Mouse (Mus musculus) left cerebral cortex, adult 18-20 months (tissue): ENCODE measurements around the gene Rbbp5. TPM values are rescaled to one million over a fixed set of nuclear protein-coding genes. Genes with fewer than 3 reads are reported as not detected.
"Not testable (repeated sequence)": the region's sequence is repeated elsewhere in the genome, so short reads cannot be mapped to it uniquely, and the experiment has no call there.

ENCODE experiments used
- DNase-seq, 2 experiments: peaks; one replicate each; pipeline ENCODE4 v3.0.0; 2021 to 2022; ENCODE audit warnings: low spot score in 2 of 2, mixed read lengths in 1 of 2
- long read RNA-seq, 2 experiments: library from polyadenylated mRNA; stranded (forward); transcript quantifications; one replicate each; pipeline ENCODE4 v2.0.0; 2021
- total RNA-seq, 2 experiments: library from RNA; stranded (reverse); gene quantifications; 2 replicates each; pipeline ENCODE4 v1.2.3; 2021

The Rbbp5 gene
- 10 to 100 TPM; 59.5 to 61.4 TPM for total RNA-seq
- long read RNA-seq, experiment 1, partial matches to known transcripts: 4 of 26 reads
- long read RNA-seq, experiment 1, other reads (novel, unspliced or antisense): 14 of 26 reads
- long read RNA-seq, experiment 2, partial matches to known transcripts: 1 of 16 reads
- long read RNA-seq, experiment 2, other reads (novel, unspliced or antisense): 7 of 16 reads

DNA sequence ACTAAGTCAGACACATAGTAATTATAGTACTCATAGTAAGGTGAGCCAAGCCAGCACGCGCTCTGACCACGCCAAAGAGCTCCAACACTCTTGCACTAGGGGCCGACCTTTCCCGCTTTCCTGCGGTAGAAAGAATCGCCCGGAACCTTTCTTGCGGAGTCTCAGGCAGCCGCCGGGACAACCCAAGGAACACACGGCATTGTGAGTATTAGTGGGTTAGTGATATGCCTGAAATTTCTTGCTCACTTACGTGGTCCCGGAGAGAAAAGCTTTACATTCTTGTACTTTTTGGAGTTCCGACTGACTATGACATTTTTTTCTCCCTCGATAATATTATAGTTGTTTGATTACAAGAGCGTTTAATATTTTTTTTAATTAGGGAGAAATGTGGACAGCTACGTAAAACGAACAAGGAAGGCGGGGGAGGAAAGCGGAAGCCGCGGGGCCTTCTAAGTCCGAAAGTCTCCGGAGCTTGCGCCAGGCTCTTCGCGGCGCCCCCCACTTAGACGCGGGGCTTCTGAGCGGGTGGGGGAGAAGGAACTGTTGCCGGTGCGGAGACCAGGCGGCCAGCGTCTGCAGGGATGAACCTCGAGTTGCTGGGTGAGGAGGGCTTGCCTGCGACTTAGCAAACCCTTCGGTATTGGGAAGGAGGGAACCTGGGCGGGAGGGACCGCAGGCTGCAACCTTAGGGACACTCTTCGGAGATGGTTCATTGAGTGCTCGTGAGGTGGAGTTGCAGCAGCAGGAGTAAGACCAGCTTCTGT is at the start of gene Rbbp5:
Gene Rbbp5, plus strand, starts transcription at position 438 of the 764 bp plus-strand sequence.
- DNase-seq: peak; percentile 82 to 84

DNA sequence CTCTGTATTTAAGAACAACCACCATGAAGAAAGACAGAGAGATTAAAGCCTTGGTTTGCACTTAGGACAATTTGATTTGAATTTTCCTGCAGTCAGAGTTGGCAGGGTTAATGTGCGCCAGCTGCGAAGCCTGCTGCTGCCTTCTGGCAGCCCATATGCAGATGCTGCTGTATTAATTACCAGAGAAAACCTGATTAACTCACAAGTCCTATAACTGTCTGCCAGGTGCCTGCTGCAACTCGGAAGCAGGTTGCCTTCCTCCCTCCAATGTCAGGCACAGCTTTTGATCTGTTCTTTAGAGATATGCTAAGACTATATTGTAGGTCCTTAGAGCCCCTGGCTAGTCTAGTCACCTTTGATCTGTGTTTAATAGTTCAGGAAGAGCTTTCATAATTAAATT is 46.3 kb upstream of the Rbbp5 start:
- DNase-seq: no peak

DNA sequence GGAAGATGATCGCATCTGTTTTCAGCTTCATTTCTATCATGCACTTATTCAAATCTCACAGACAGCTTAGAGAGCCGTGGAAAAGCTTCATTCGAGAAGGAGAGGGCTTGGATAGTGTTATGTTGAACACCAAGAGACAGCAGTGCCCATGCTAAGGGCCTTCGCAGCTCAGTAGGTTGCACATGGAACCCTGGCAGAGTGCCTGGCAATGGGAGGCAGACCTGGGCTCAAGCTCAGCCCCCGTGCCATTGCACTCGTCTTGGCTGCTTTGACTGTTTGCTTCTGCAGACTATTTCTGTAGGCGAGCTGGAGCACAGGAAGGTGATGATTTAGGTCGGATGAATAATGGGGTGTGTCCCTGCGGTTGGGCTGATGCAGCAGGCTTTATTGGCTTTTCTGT is 45.4 kb upstream of the Rbbp5 start:
- DNase-seq: peak; percentile 25 to 51

DNA sequence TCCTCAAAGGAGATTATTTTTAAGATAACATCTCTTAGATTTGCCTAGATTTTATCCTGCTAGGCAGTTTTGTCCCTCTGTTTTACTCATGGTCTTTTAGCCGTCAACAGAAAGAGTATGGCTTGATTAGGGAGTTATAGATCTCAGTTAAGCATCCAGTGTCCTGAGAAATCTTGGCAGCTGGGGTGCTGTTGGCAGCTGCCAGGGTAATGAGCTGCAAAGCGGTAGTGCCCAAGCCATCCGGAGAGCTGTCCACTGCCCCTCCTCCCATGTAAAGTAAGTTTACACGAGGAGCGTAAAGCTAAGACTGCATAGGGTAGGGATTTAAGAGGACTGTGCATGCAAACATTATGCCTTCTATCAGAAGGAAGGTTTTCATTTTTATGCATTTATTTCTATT is 43.8 kb upstream of the Rbbp5 start:
- DNase-seq: no peak

DNA sequence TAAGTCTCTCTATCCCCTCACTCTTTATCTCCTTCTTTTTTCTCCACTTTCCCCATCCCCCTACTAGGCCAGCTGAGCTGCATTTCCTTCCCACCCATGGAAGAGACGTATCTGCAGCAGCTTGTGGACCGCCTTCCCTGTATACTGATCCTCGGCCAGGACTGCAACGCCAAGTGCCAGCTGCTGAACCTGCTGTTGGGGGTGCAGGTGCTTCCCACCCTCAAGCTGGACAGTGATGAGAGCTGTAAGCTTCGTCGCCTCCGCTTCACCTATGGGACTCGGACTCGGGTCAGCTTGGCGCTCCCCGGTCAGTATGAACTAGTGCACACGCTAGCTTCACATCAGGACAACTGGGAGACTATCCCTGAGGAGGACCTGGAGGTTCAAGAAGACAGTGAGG is 43.1 kb upstream of the Rbbp5 start:
- no peak for DNase-seq

DNA sequence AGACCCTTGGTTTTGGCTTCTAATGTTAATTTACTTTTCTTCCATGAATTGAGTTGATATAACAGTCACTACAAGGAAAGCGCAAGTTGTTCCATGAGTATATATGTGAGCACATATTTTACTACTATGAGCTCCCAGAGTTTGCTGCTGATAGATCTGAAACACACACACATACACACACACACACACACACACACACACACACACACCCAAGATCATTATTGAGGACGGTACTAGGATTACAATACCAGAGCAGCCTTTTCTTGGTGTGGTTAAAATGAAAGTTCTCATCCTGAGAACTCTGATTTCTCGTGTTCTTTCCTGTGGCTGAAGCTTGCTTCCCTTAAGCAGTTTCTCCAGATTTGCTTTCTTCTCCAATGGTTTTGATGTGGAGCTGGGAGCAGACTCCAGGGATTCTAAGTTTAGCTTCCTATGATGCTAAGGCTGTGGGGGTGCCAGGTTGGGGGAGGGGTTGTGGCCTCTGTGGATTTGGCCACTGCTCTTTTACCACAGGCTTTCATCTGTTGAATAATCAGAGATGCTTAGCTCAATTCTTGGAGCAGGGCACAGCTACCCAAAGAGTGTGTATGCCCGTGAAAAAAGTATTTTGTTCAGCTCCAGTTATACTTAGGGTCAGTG is 40.7 kb upstream of the Rbbp5 start:
- DNase-seq: no peak

DNA sequence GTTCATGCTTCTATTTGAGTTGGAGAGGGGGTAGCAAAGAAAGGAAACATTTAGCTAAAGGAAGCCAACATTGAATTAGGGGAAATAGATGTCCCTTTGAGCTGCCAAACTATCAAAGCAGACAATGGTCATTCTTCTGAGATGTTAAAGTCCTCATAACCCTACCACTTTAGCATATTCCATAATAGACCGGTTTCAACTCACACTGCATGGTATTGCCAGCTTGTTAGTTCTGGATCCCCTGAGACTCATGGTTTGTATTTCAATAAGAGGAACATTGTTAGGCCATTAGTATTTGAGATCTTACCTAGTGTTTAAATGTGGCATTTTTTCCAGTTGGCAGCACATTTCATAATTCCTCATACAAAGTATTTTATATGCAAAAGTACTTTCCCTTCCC is 40.2 kb upstream of the Rbbp5 start:
- no peak for DNase-seq

DNA sequence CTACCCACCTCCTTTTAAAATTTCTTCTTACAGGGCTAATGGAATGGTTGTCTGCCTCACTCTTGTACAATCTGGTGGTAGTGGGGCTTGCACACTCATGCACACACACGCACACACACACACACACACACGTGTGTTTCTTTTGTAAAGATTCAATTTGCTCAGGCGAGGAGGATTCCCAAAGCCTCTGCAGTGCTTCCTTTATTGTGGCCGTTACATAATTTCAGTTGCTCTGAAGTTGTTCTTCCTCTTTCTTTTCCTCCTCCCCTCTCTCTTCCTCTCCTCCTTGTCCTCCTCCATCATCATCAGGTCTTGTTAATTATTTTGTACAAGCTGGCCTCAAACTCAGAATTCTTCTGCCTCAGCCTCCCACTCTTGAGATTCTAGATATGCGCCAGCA is 39.8 kb upstream of the Rbbp5 start:
- no peak for DNase-seq

DNA sequence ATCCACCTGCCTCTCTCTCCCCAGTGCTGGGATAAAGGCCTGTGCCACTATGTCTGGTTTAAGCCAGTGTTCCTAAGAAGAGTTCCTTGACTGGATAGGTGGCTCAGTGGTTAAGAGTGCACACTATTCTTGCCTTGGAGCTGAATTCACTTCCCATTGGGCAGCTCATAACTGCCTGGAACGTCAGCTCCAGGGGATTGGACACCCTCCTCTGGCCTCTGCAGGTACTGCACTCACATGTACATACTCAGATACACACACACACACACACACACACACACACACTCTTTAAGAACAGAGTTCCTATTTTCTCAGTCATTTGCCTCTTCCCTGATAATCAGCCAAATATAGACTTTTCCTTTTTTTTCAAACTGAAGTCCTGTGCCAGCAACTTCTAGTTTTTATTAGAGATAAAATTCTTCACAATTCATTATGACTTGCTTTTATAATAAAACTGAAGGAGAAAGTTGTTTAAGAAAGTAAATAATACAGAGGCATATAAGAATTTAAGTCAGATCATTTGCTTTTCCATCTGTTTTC is 36.2 kb upstream of the Rbbp5 start:
- DNase-seq: no peak

DNA sequence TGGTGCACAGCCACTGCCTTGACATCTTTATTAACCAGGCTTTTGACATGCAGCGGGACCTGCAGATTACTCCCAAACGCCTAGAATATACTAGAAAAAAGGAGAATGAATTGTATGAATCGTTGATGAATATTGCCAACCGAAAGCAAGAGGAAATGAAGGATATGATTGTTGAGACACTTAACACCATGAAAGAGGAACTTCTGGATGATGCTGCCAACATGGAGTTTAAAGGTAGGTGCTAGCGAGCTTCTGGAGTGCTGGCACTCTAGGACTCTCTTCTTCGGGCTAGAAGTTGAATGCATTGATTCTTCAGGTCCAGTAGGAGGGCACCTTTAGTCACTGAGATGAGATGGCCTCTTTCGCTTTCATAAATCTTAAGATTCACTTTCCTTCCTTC is 27.4 kb upstream of the Rbbp5 start:
- DNase-seq: no peak

DNA sequence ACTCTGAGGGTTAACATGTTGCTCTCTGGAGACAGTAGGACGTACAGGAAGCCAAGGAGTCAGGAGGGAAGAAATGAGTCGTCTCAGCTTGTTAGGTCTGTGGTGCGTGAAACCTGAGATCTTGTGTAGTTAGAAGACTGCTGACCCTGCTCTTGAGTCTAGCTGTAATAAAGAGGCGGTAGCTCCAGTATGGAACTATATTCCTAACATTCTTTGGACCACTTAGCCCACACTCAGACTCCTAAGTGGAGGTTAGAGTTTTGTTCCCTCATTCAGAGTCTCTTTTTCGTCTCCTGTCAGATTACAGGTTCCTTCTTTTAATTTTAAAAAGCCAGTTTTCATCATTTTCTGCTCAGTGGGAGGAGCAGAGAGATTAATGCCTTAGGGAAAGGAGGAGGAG is 12.5 kb upstream of the Rbbp5 start:
- DNase-seq: no peak

DNA sequence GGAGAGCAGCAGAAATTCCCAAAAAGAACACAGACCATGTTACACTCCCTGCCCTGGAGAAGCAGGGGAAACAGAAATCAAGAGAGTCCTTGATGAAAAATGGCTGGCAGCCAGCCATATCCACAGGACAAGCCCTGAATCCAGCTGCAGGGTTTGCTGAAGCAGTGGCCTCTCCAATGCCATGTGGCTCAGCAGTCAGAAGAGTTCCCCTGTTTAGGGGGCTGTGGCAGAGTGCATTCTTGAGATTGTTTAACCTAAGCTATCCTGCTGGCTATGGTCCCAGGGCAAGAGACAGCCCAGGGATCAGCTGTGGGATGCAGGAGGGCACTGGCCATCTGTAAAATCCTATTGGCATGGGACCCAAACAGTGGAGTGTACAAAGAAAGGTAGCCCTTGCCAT is 8.2 kb upstream of the Rbbp5 start:
- no peak for DNase-seq

DNA sequence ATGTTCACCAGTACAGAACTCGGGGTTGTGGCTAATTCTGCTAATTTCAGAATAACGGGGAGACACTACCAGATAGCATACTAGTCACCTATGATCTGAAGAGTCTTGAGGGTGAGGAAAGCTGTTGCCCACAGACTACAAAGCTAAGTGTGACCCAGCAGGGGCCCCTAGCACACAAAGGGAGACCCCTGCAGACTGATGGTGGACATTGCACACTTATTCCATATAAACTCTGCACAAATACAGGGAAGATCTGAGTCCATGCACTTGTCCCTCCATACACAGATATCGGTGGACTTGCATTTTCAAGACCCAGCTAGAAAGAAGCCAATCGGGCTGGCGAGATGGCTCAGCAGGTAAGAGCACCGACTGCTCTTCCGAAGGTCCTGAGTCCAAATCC is 7.6 kb upstream of the Rbbp5 start:
- no peak for DNase-seq

DNA sequence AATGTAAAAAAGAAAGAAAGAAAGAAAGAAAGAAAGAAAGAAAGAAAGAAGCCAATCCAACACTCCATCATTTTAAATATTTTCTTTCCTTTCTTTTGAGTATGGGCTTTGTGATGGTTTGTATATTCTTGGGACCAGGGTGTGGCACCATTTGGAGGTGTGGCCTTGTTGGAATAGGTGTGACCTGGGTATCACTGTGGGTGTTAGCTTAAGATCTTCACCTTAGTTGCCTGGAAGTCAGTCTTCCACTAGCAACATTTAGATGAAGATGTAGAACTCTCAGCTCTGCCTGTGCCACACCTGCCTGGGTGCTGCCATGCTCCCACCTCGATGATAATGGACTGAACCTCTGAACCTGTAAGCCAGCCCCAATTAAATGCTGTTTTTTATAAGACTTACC is 7.1 kb upstream of the Rbbp5 start:
- DNase-seq: not testable (repeated sequence)

DNA sequence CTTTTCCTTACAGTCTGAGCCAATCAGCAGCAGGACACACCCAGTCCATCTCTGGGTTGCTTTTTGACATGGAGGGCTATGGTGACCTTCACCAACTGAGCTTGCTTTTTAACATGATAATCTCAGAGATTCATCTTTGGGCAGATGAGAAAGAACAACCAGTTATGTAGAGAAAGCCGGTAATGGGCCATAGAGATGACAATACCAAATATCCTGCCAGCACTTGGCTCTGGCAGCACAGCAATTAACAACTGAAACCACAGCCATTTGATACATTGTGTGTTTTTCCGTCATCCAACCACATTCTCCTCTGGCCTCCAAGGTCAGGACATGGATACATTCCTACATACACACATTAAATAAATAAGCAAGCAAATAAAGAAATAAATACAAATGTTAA is 6.1 kb upstream of the Rbbp5 start:
- DNase-seq: no peak

DNA sequence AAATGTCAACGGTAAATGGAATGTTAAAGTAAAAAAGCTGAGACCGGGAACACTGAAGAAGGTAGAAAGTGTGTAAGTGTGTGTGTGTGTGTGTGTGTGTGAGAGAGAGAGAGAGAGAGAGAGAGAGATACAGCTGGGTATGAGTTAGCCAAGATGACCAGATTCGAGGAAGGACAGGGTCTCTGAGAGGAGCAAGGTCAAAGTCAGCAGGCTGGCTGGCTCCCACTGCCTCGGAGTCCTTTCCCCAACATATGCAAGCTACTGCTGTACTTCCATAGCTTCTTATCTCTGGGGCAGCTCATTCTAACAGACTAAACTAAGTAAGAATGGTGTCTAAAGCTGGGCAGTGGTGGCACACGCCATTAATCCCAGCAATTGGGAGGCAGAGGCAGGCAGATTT is 5.7 kb upstream of the Rbbp5 start:
- no peak for DNase-seq

DNA sequence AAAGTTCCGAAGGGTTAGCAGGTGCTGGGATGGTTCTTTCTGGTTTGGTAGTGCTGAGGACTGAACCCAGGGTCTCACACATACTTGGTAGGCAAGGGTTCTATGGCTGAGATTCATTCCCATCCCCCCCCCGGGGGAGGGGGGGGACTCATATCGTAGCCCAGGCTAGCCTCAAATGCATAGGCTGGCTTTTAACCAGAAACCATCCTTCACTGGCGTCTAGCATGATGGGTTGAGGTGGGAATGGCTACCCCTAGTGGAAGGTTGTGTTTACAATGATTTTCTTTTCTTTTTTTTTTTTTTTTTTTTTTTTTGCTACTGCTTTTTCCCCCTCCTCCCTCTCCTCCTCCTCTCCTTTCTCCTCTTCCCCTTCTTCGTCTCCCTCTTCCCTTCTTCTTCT is 4.6 kb upstream of the Rbbp5 start:
- DNase-seq: no peak

DNA sequence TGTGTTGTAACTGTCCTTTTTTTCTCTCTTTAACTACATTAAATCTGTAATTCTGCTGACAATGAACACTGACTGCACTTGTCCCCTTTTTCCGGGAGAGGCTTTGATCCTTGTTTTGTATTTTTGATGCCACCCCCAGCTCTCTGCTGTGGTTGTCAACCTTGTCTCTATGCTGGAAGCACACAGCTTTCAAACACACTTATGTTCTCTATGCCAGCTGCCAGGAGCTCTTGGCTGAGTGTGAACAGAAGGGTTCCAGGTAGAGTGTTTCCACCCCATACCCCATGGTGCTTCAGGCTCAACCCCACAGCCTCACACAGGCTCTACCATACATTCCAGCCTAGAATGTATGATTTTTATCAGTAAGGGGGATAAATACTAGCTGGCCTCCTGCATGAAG is 2.7 kb upstream of the Rbbp5 start:
- DNase-seq: no peak

DNA sequence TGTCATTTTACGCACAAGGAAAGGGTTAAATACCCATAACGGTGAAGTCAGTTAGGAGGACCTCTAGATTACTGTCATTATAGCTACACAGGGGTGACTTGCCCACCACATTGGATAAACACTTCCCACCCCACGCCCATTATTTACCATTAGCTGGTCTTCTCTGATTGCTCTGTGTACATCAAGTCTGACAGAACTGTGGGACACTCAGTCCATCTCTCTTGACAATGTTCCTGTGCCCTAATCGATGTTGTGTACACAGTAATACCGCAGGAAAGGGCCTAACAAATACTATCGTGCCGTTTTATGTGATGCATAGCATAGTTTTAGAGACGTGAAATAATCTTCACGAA is 614 bp upstream of the Rbbp5 start:
- DNase-seq: peak in 1 of 2 experiments; percentile 15

DNA sequence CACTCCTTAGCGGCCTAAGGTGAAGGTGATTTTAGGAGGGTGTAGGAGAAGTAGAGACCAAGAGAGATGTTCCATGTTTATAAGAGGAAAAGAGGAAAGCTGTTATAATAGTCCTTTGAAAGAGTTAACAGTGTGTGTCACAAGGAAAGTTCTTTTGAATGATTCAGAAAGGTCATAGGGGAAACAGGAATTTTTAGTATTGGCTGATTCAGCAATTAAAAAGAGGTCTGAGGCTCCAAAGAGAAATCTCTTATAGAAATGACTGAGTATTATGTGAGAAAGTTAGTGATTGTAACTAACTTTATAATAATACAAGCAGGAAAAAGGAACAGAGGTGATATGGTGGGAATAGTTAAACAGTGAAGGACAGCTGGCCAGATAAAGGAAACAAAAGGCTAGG is 2.3 kb downstream of the Rbbp5 start:
- no peak for DNase-seq

DNA sequence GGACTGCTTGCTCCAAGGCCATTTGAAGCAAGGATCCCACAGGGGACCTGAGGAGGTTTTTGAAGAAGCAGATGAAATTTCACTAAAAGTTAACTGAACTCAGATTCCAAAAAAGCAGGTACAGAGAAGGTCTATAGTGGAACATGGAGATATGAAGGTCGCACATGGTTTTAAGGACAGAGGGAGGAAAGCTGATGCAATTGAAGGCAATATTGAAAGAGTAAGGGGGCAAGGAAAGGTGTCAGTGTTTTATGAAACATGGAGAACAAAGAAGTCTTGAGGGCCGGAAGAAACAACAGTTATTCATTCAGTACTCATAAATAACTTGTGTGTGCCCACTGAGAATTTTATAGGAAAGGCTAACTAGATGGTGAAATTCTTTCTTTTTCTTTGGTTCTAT is 4.5 kb downstream of the Rbbp5 start:
- no peak for DNase-seq

DNA sequence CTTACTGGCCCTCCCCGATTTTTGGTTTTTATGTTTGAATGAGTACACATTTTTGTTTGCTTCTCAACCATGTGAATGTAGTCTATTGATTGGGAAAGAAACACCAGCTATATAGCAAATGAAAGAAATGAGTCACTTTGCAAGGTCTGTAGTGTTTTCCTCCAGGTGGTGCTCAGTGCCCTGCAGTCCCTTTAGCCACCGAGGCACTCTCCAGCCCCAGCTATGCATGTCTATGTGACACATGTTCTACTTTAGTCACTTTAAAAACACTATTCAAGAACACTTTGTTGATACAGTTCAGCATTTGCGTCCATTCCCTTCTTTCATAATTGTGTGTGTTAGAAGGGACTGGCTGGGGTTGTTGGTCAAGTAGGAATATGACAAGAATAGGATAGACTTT is 6.1 kb downstream of the Rbbp5 start:
- no peak for DNase-seq

DNA sequence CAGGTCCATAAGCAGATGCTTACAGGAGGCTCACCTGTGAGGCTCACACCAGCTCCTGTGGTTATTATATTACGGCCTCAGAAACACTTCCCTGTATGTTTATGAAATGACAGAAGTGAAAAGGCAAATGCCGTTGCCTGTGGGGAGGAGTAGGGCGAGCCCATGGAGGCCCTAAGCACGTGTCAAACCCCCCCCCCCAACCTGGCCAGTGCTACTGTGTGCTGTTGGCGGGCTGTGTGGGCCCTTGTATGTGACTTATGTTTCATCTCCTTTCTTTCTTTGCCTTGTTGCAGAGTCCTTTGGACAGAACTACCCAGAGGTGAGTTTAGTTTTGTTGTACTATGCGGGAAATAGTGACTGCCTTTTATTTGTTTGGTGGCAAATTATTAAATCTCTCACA is 6.6 kb downstream of the Rbbp5 start:
- no peak for DNase-seq
